ENCODE assay signal across 21 mouse cellular contexts in the genomic region with DNA sequence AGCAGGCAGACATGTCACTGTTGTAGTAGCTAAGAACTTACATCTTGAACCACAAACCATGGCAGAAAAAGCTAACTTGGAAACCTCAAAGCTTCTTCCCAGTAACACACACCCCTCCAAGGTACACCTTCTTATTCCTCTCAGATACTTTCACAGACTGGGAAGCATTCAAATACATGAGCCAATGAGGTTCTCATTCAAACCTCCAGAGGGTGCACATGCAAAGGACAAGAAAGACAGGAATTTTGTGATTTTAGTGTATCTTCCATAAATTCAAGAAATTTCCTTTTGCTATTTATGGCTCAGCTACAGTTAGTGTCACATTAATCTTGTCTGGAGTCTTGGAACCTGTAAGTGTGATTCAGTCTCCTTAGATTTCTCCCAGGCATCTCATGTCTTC.
A peak's percentile ranks its signal among the peaks of the same experiment; 100 is the strongest.
DNase-seq lines count a peak whose midpoint lies in the region; TF ChIP-seq lines count a peak whose summit lies in the region.
"Had no signal": no experiment of that assay in that cellular context is flagged by ENCODE, and none has a peak within 500 bp of the region (broad histone marks: within the 10 kb centered on the region; RNA-seq: fewer than 3 reads in every experiment).

No protein-coding gene starts in this region.

- H3K27ac ChIP-seq in left cerebral cortex, adult 2 months, result no peak overlapping the region
- H3K27ac ChIP-seq: embryonic facial prominence, embryonic 15.5 days; forebrain, embryonic 10.5 days; gastrocnemius, adult 2 months; hindbrain, embryonic 15.5 days had no signal

- intact Hi-C loops in left cerebral cortex, adult 2 months (cut with DNase I), result no loop called here

- DNase-seq in left cerebral cortex, adult 2 months (ENCODE audit: extremely low spot score in 1 of 2, low spot score in 2 of 2), result no peak
- no peak for DNase-seq in left cerebral cortex, adult 11 months (ENCODE audit: low spot score)
- DNase-seq in lung, postnatal 10 days, result peak; percentile 6
- no peak for DNase-seq in lung, postnatal 14 days
- peak; percentile 13 for DNase-seq in NIH3T3 (ENCODE audit: low read depth)
- no peak for DNase-seq in right cerebral cortex, postnatal 4 days
- DNase-seq in spleen, adult 12 weeks (ENCODE audit: low spot score), result no peak
- DNase-seq: adrenal gland, adult 8-10 months; adrenal gland, postnatal 36 days; B cell, adult 2 months; cerebellum, adult 11 months; cerebellum, adult 8-10 months; cerebellum, postnatal 14 days; embryo, embryonic 11 days; gastrocnemius, adult 2 months; gastrocnemius, postnatal 25 days had no signal

- peak; percentile 10 for TF ChIP-seq CTCF in left cerebral cortex, adult 2 months (IDR thresholded peaks at IDR 0.05)

- no peak overlapping the region for H3K4me3 ChIP-seq in left cerebral cortex, adult 2 months
- H3K4me3 ChIP-seq: embryonic facial prominence, embryonic 15.5 days; erythroblast, embryonic 14.5 days; forebrain, embryonic 10.5 days; gastrocnemius, adult 2 months; heart, embryonic 12.5 days; hindbrain, embryonic 15.5 days had no signal

Comparison
In these comparisons a context has a peak if more than half of its experiments do, and no peak if none do; other contexts are left out.
1. DNase-seq: peak in lung, postnatal 10 days (single experiment) and NIH3T3 (single experiment); none in left cerebral cortex, adult 2 months (0 of 2), left cerebral cortex, adult 11 months (single experiment), lung, postnatal 14 days (single experiment), right cerebral cortex, postnatal 4 days (single experiment) and spleen, adult 12 weeks (single experiment).